Mouse (Mus musculus) ES-E14 (cell line): ENCODE measurements around the gene Dexi. TPM values are rescaled to one million over a fixed set of nuclear protein-coding genes. Genes with fewer than 3 reads are reported as not detected.

Source experiments
- DNase-seq: peaks from one replicate; pipeline ENCODE4 v3.0.0-alpha.2; 2013; ENCODE audit warnings: low read depth, low spot score
- H3K27ac ChIP-seq: 2 replicates; pipeline ENCODE4 v1.5.1; 2012; ENCODE audit warnings: low read depth, mild to moderate bottlenecking, low read length, moderate library complexity, mixed read lengths; ENCODE audit not compliant: poor library complexity, insufficient read depth, severe bottlenecking
- H3K36me3 ChIP-seq: 2 replicates; pipeline ENCODE4 v1.6.1; 2012; ENCODE audit warnings: mild to moderate bottlenecking, low read length, moderate library complexity, mixed read lengths; ENCODE audit not compliant: control insufficient read depth, poor library complexity, insufficient read depth, severe bottlenecking
- H3K4me1 ChIP-seq, 2 experiments: fragments of 150-350 bp in 1 of 2; sonication (generic) in 1 of 2; 2 replicates each; pipeline ENCODE4 v1.6.1; 2012; ENCODE audit warnings: low read length in 2 of 2, mild to moderate bottlenecking in 1 of 2, mixed read lengths in 1 of 2; ENCODE audit not compliant: control insufficient read depth in 2 of 2, insufficient read depth in 2 of 2, poor library complexity in 1 of 2
- H3K4me3 ChIP-seq, 2 experiments: fragments of 150-350 bp in 1 of 2; sonication (generic) in 1 of 2; 2 replicates each; pipeline ENCODE4 v1.5.1; 2012; ENCODE audit warnings: low read length in 2 of 2, low read depth in 1 of 2, mild to moderate bottlenecking in 1 of 2, mixed read lengths in 1 of 2; ENCODE audit not compliant: insufficient read depth in 1 of 2, poor library complexity in 1 of 2, severe bottlenecking in 1 of 2
- H3K9ac ChIP-seq: 2 replicates; pipeline ENCODE4 v1.6.1; 2012; ENCODE audit warnings: low read depth, mild to moderate bottlenecking, low read length, mixed read lengths; ENCODE audit not compliant: poor library complexity, insufficient read depth, severe bottlenecking
- H3K9me3 ChIP-seq: fragments of 150-350 bp; sonication (generic); 2 replicates; pipeline ENCODE4 v1.6.1; 2012; ENCODE audit warnings: low read depth, mild to moderate bottlenecking, low read length; ENCODE audit not compliant: control insufficient read depth, insufficient read depth
- CHD2 ChIP-seq: IDR thresholded peaks from 2 replicates; pipeline ENCODE4 v1.6.1; 2014; ENCODE audit warnings: mild to moderate bottlenecking, low read depth, low read length, inconsistent platforms
- HCFC1 ChIP-seq: IDR thresholded peaks from 2 replicates; pipeline ENCODE4 v1.6.1; 2012; ENCODE audit warnings: low read length, inconsistent platforms, borderline replicate concordance; ENCODE audit not compliant: insufficient read depth
- MAFK ChIP-seq: IDR thresholded peaks from 2 replicates; pipeline ENCODE4 v1.6.1; 2014; ENCODE audit warnings: mild to moderate bottlenecking, low read depth, low read length, inconsistent platforms; ENCODE audit not compliant: insufficient read depth
- ZC3H11A ChIP-seq: IDR thresholded peaks from 2 replicates; pipeline ENCODE4 v1.6.1; 2012; ENCODE audit warnings: low read depth, mild to moderate bottlenecking, inconsistent platforms, low read length, borderline replicate concordance
- ZNF384 ChIP-seq: IDR thresholded peaks from 2 replicates; pipeline ENCODE4 v1.6.1; 2012; ENCODE audit warnings: low read depth, low read length, inconsistent platforms
- in situ Hi-C, 2 experiments: fragments of 600-800 bp; cut with MboI; formaldehyde crosslinking; loops; one replicate each; pipeline ENCODE4 v1.15.1; 2025; ENCODE audit warnings: low sequenced_read_pairs in 2 of 2, inconsistent platforms in 1 of 2; ENCODE audit not compliant: unreplicated experiment in 2 of 2
- total RNA-seq: library from RNA; depleted of rRNA; stranded (reverse); fragments of 300-350 nt; gene quantifications from 2 replicates; pipeline ENCODE4 v1.2.3, GENCODE M21; 2012

Gene Dexi
- total RNA-seq, 1 experiment = 5.8 TPM

GRCm38 (mm10) chr16:10490503-10491150 lies 52.2 kb downstream of the Dexi start:
- no peak overlapping the region for H3K4me3 ChIP-seq
- peaks cover 0 to 3% of the 10 kb centered on the region in 2 experiments; a peak in 1 of 4 replicates for H3K4me1 ChIP-seq
- H3K27ac ChIP-seq = no peak overlapping the region
- H3K9me3 ChIP-seq = no peaks in the 10 kb centered on the region
- no peaks in the 10 kb centered on the region for H3K36me3 ChIP-seq
- no peak for DNase-seq
- H3K9ac ChIP-seq = no peak overlapping the region
- in situ Hi-C loops = no loop called here
- TF ChIP-seq ZNF384 = no peak
- no peak for TF ChIP-seq CHD2
- TF ChIP-seq ZC3H11A = no peak

DNA sequence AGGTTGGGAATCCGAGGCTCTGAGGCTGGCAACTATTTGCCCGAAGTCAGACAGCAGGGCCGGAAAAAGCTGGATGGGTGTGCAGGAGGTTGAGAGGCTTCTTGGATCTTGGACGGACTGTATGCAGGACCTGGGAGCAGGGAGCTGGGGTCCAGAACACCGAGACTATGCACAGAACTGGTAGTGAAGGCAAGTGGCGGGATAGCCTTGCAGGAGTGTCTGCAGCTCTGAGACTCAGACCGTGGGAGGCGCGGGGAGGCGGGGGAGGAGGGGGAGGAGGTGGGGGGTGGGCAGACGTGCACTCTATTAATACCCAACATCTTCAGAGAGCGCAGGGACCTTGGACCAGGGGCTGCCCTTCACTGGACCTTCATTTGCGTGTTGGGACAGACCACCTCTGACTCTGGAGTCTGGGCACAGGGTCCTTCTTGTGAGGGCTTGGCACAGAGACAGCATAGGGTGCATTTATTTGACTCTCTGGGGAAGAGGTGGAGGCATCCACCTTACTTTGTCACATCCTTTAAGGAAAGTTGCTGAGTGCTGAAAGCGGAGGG lies 52.9 kb downstream of the Dexi start:
- no peaks in the 10 kb centered on the region for H3K36me3 ChIP-seq
- H3K27ac ChIP-seq = no peak overlapping the region
- in situ Hi-C loops = no loop called here
- no peak for TF ChIP-seq HCFC1
- TF ChIP-seq CHD2 = no peak
- TF ChIP-seq ZNF384 = no peak
- no peak for TF ChIP-seq ZC3H11A
- no peak for TF ChIP-seq MAFK
- peaks cover 0 to 3% of the 10 kb centered on the region in 2 experiments; a peak in 1 of 4 replicates for H3K4me1 ChIP-seq
- peak overlapping the region; percentile 49 to 52; a peak in 3 of 4 replicates for H3K4me3 ChIP-seq
- DNase-seq = no peak
- H3K9me3 ChIP-seq = no peaks in the 10 kb centered on the region
- peak overlapping the region; percentile 47 for H3K9ac ChIP-seq

DNA sequence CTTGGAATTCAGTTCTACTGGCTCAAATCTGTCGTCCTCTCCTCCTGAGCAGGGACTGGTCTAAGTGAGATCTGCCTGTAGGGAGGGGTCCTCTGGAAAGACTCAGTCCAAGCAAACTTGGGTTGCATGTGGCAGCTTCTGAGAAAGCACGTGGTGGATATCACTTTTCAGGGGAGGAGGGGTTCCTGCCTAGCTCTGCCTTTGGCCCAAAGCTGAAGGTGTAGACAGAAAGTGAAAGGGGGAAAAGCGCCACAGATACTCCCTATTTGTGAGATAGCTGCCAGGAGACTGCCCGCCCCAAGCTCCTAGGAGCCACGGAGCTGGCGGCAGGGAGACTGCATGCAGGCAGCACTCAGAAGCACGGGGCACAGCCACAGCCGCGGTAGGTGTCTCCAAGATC lies 53.4 kb downstream of the Dexi start:
- TF ChIP-seq CHD2 (no peak), ZC3H11A (no peak), HCFC1 (no peak), ZNF384 (no peak), MAFK (no peak)
- DNase-seq = no peak
- peak overlapping the region; percentile 47 for H3K9ac ChIP-seq
- H3K4me1 ChIP-seq = peaks cover 0 to 3% of the 10 kb centered on the region in 2 experiments; a peak in 1 of 4 replicates
- no peak overlapping the region for H3K27ac ChIP-seq
- H3K9me3 ChIP-seq = no peaks in the 10 kb centered on the region
- H3K4me3 ChIP-seq = peak overlapping the region; percentile 49 to 52; a peak in 3 of 4 replicates
- in situ Hi-C loops = no loop called here
- H3K36me3 ChIP-seq = no peaks in the 10 kb centered on the region

DNA sequence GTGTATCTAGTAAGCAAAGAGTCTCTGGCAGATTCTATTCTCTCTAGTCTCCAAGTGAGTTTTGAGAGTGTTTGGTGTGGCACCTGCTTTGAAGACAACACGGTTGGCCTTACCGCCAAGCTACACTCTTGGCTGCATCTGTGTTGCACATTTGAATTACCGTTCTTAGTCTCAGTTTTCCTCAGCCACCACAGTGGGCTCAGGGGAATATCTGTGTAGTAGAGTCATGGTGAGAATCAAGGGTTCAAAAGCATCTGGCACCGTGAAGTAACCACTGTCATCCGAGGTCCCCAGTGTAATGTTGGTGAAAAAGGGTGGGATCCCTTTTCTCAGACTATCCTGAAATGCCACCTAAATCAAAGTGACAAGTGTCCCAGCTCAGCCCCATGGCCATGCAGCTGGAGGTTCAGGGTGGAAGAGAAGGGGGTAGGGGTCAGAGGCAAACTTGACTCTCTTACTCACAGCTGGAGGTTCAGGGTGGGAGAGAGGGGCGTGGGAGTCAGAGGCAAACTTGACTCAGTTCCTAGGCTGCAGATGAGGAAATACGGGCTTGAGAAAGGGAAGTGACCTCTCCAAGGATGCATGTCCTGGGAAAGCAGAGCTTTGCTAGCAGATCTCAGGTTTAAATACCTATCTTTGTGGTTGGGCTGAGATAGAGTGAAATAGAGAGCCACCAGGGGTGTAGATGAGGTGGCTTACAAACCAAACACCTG lies 53.9 kb downstream of the Dexi start:
- in situ Hi-C loops = no loop called here

More for the DNA sequence above, 53.9 kb downstream of the Dexi start:
- Histone ChIP-seq H3K4me3 (no peak overlapping the region), H3K36me3 (no peaks in the 10 kb centered on the region), H3K9me3 (no peaks in the 10 kb centered on the region), H3K9ac (no peak overlapping the region), H3K4me1 (peaks cover 0 to 3% of the 10 kb centered on the region in 2 experiments; a peak in 1 of 4 replicates), H3K27ac (no peak overlapping the region)
- no peak for DNase-seq
- no peak for TF ChIP-seq MAFK
- TF ChIP-seq HCFC1 = no peak
- no peak for TF ChIP-seq ZC3H11A
- no peak for TF ChIP-seq CHD2
- TF ChIP-seq ZNF384 = no peak
